Mouse (Mus musculus): ENCODE measurements around the gene Ifnb1. TPM values are rescaled to one million over a fixed set of nuclear protein-coding genes. Genes with fewer than 3 reads are reported as not detected.

Ifnb1 gene
- polyA plus RNA-seq, 1 experiment from 2014 or later: not detected

GRCm38 (mm10) chr4:88488107-88488506 is 34.5 kb downstream of the Ifnb1 start:
- 78% methylated on average over 3 of the region's 3 CpGs for WGBS
- H3K27me3 ChIP-seq (replicated peaks; ENCODE audit: control insufficient read depth, insufficient read depth, low read length): no peaks in the 10 kb centered on the region
- ATAC-seq (replicated peaks; ENCODE audit: low FRiP score) (no peak), DNase-seq (ENCODE audit: low spot score) (no peak)
- no peaks in the 10 kb centered on the region for H3K36me3 ChIP-seq (ENCODE audit: control insufficient read depth, insufficient read depth, low read length)
- no peaks in the 10 kb centered on the region for H3K9me3 ChIP-seq (ENCODE audit: control insufficient read depth, low read length)
- H3K4me1 ChIP-seq (replicated peaks; ENCODE audit: control insufficient read depth, insufficient read depth, low read length): no peaks in the 10 kb centered on the region
- no peak overlapping the region for H3K4me2 ChIP-seq
- H3K9ac ChIP-seq (ENCODE audit: low read depth, low read length): no peak overlapping the region
- H3K27ac ChIP-seq (ENCODE audit: low read depth, low read length): no peak overlapping the region
- H3K4me3 ChIP-seq (ENCODE audit: low read depth, low read length): no peak overlapping the region

GRCm38 (mm10) chr4:88480130-88480529 is 42.4 kb downstream of the Ifnb1 start:
- Histone ChIP-seq H3K27me3 (replicated peaks; ENCODE audit: control insufficient read depth, insufficient read depth, low read length) (no peaks in the 10 kb centered on the region), H3K27ac (ENCODE audit: low read depth, low read length) (no peak overlapping the region), H3K9ac (ENCODE audit: low read depth, low read length) (no peak overlapping the region), H3K4me1 (replicated peaks; ENCODE audit: control insufficient read depth, insufficient read depth, low read length) (no peaks in the 10 kb centered on the region), H3K36me3 (ENCODE audit: control insufficient read depth, insufficient read depth, low read length) (no peaks in the 10 kb centered on the region), H3K4me2 (no peak overlapping the region), H3K4me3 (ENCODE audit: low read depth, low read length) (no peak overlapping the region), H3K9me3 (ENCODE audit: control insufficient read depth, low read length) (no peaks in the 10 kb centered on the region)
- ATAC-seq (replicated peaks; ENCODE audit: low FRiP score) (no peak), DNase-seq (ENCODE audit: low spot score) (no peak)
- 64% methylated on average over 6 of the region's 6 CpGs for WGBS

- Histone ChIP-seq H3K9me3 (ENCODE audit: control insufficient read depth, low read length) (no peaks in the 10 kb centered on the region), H3K27ac (ENCODE audit: low read depth, low read length) (no peak overlapping the region), H3K4me1 (replicated peaks; ENCODE audit: control insufficient read depth, insufficient read depth, low read length) (no peaks in the 10 kb centered on the region), H3K27me3 (replicated peaks; ENCODE audit: control insufficient read depth, insufficient read depth, low read length) (no peaks in the 10 kb centered on the region), H3K36me3 (ENCODE audit: control insufficient read depth, insufficient read depth, low read length) (no peaks in the 10 kb centered on the region), H3K9ac (ENCODE audit: low read depth, low read length) (no peak overlapping the region), H3K4me3 (ENCODE audit: low read depth, low read length) (no peak overlapping the region), H3K4me2 (no peak overlapping the region)
- ATAC-seq (replicated peaks; ENCODE audit: low FRiP score) (no peak), DNase-seq (ENCODE audit: low spot score) (no peak)
- 88% methylated on average over 9 of the region's 9 CpGs for WGBS
These were observed 43.8 kb downstream of the Ifnb1 start for GRCm38 (mm10) chr4:88478809-88479186.

GRCm38 (mm10) chr4:88478177-88478808 is 44.3 kb downstream of the Ifnb1 start:
- ATAC-seq (replicated peaks; ENCODE audit: low FRiP score) (no peak), DNase-seq (ENCODE audit: low spot score) (no peak)
- H3K4me3 ChIP-seq (ENCODE audit: low read depth, low read length): no peak overlapping the region
- H3K9ac ChIP-seq (ENCODE audit: low read depth, low read length): no peak overlapping the region
- H3K36me3 ChIP-seq (ENCODE audit: control insufficient read depth, insufficient read depth, low read length): no peaks in the 10 kb centered on the region
- WGBS: 69% methylated on average over 4 of the region's 4 CpGs
- H3K4me2 ChIP-seq: no peak overlapping the region
- no peaks in the 10 kb centered on the region for H3K27me3 ChIP-seq (replicated peaks; ENCODE audit: control insufficient read depth, insufficient read depth, low read length)
- no peaks in the 10 kb centered on the region for H3K9me3 ChIP-seq (ENCODE audit: control insufficient read depth, low read length)
- H3K4me1 ChIP-seq (replicated peaks; ENCODE audit: control insufficient read depth, insufficient read depth, low read length): no peaks in the 10 kb centered on the region
- no peak overlapping the region for H3K27ac ChIP-seq (ENCODE audit: low read depth, low read length)

GRCm38 (mm10) chr4:88476511-88477210 is 45.9 kb downstream of the Ifnb1 start:
- no peak for ATAC-seq (replicated peaks; ENCODE audit: low FRiP score)
- no peak overlapping the region for H3K27ac ChIP-seq (ENCODE audit: low read depth, low read length)
- WGBS: 52% methylated on average over 4 of the region's 4 CpGs

GRCm38 (mm10) chr4:88476084-88476483 is 46.5 kb downstream of the Ifnb1 start:
- no peak for ATAC-seq (replicated peaks; ENCODE audit: low FRiP score)
- no peaks in the 10 kb centered on the region for H3K4me1 ChIP-seq (replicated peaks; ENCODE audit: control insufficient read depth, insufficient read depth, low read length)
- WGBS: 73% methylated on average over 3 of the region's 3 CpGs
- no peaks in the 10 kb centered on the region for H3K9me3 ChIP-seq (ENCODE audit: control insufficient read depth, low read length)
- no peak overlapping the region for H3K4me2 ChIP-seq
- no peaks in the 10 kb centered on the region for H3K27me3 ChIP-seq (replicated peaks; ENCODE audit: control insufficient read depth, insufficient read depth, low read length)
- no peaks in the 10 kb centered on the region for H3K36me3 ChIP-seq (ENCODE audit: control insufficient read depth, insufficient read depth, low read length)
- no peak overlapping the region for H3K9ac ChIP-seq (ENCODE audit: low read depth, low read length)
- no peak overlapping the region for H3K4me3 ChIP-seq (ENCODE audit: low read depth, low read length)
- no peak overlapping the region for H3K27ac ChIP-seq (ENCODE audit: low read depth, low read length)
- no peak for DNase-seq (ENCODE audit: low spot score)

More at GRCm38 (mm10) chr4:88476511-88477210, 45.9 kb downstream of the Ifnb1 start:
- Histone ChIP-seq H3K4me3 (ENCODE audit: low read depth, low read length) (no peak overlapping the region), H3K4me1 (replicated peaks; ENCODE audit: control insufficient read depth, insufficient read depth, low read length) (no peaks in the 10 kb centered on the region), H3K27me3 (replicated peaks; ENCODE audit: control insufficient read depth, insufficient read depth, low read length) (no peaks in the 10 kb centered on the region), H3K9ac (ENCODE audit: low read depth, low read length) (no peak overlapping the region), H3K4me2 (no peak overlapping the region), H3K36me3 (ENCODE audit: control insufficient read depth, insufficient read depth, low read length) (no peaks in the 10 kb centered on the region), H3K9me3 (ENCODE audit: control insufficient read depth, low read length) (no peaks in the 10 kb centered on the region)
- DNase-seq (ENCODE audit: low spot score): no peak

Other genes starting within 250 kb of the Ifnb1 start
- gene Hacd4, start 83.8 kb downstream of the Ifnb1 start, polyA plus RNA-seq (2014; fragmentation: Nextera tagmentation; extraction: Ambion mirVana): 6.3 and 7.2 TPM in 2 replicates
- gene Ifna15, start 35.5 kb upstream of the Ifnb1 start, polyA plus RNA-seq (2014; fragmentation: Nextera tagmentation; extraction: Ambion mirVana): not detected in 2 replicates
- gene Ifna14, start 49.0 kb upstream of the Ifnb1 start, polyA plus RNA-seq (2014; fragmentation: Nextera tagmentation; extraction: Ambion mirVana): not detected in 2 replicates
- not detected in 2 replicates for gene Ifna9, start 69.6 kb upstream of the Ifnb1 start, polyA plus RNA-seq (2014; fragmentation: Nextera tagmentation; extraction: Ambion mirVana)
- gene Ifna12, start 80.6 kb upstream of the Ifnb1 start, polyA plus RNA-seq (2014; fragmentation: Nextera tagmentation; extraction: Ambion mirVana): not detected in 2 replicates
- not detected in 2 replicates for gene C87499, start 111.6 kb upstream of the Ifnb1 start, polyA plus RNA-seq (2014; fragmentation: Nextera tagmentation; extraction: Ambion mirVana)
- gene Ifna13, start 121.7 kb upstream of the Ifnb1 start, polyA plus RNA-seq (2014; fragmentation: Nextera tagmentation; extraction: Ambion mirVana): not detected in 2 replicates
- gene Ifna16, start 154.2 kb upstream of the Ifnb1 start, polyA plus RNA-seq (2014; fragmentation: Nextera tagmentation; extraction: Ambion mirVana): not detected in 2 replicates
- not detected in 2 replicates for gene Ifna2, start 161.1 kb upstream of the Ifnb1 start, polyA plus RNA-seq (2014; fragmentation: Nextera tagmentation; extraction: Ambion mirVana)
- gene Ifnab, start 168.6 kb upstream of the Ifnb1 start, polyA plus RNA-seq (2014; fragmentation: Nextera tagmentation; extraction: Ambion mirVana): not detected in 2 replicates
- 0.85 and 0.96 TPM in 2 replicates for gene Gm26566, start 199.0 kb upstream of the Ifnb1 start, polyA plus RNA-seq (2014; fragmentation: Nextera tagmentation; extraction: Ambion mirVana)
- 65.1 and 72.9 TPM in 2 replicates for gene Klhl9, start 199.7 kb upstream of the Ifnb1 start, polyA plus RNA-seq (2014; fragmentation: Nextera tagmentation; extraction: Ambion mirVana)
- not detected in 2 replicates for gene Gm13271, start 232.1 kb upstream of the Ifnb1 start, polyA plus RNA-seq (2014; fragmentation: Nextera tagmentation; extraction: Ambion mirVana)
- gene Gm13283, start 237.3 kb upstream of the Ifnb1 start, polyA plus RNA-seq (2014; fragmentation: Nextera tagmentation; extraction: Ambion mirVana): not detected in 2 replicates

All from liver, embryonic 11.5 days (tissue).